Mouse (Mus musculus): ENCODE data around the gene Eif4g3.

DNA sequence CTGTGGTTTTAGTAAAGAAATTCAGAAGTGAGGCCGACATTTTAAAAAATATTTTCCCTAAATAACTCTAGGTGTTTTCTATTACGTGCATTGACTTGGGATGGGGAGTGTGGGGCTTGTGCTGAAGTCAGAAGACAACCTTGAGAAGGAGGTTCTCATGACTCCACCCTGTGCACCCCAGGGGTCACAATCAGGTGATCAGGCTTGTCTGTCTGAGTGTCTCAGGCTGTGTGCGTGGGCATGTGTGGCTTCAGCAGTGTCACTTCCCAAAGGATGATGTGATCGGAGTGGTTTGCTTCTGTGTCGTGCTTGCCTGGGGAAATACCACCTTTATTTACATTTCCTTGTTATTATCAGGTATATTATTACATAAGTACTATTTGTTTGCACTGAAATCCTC, 226.5 kb downstream of the Eif4g3 start:
- TF ChIP-seq POLR2A (IDR thresholded peaks at IDR 0.05; ENCODE audit: insufficient read depth, low read depth, low read length) (no peak), EP300 (IDR thresholded peaks at IDR 0.05; ENCODE audit: insufficient read depth, low read depth, low read length) (no peak), CTCF (IDR thresholded peaks at IDR 0.05) (no peak)
